Mouse (Mus musculus) cerebellum, postnatal 36 days (tissue): ENCODE data around the gene Slc25a30.
"Not testable (repeated sequence)": the region's sequence is repeated elsewhere in the genome, so short reads cannot be mapped to it uniquely, and the experiment has no call there.

ENCODE experiments used
- DNase-seq, 2 experiments: peaks; one replicate each; pipeline ENCODE4 v3.0.0; 2021 to 2022; ENCODE audit warnings: mixed read lengths in 2 of 2

Gene Slc25a30

DNA sequence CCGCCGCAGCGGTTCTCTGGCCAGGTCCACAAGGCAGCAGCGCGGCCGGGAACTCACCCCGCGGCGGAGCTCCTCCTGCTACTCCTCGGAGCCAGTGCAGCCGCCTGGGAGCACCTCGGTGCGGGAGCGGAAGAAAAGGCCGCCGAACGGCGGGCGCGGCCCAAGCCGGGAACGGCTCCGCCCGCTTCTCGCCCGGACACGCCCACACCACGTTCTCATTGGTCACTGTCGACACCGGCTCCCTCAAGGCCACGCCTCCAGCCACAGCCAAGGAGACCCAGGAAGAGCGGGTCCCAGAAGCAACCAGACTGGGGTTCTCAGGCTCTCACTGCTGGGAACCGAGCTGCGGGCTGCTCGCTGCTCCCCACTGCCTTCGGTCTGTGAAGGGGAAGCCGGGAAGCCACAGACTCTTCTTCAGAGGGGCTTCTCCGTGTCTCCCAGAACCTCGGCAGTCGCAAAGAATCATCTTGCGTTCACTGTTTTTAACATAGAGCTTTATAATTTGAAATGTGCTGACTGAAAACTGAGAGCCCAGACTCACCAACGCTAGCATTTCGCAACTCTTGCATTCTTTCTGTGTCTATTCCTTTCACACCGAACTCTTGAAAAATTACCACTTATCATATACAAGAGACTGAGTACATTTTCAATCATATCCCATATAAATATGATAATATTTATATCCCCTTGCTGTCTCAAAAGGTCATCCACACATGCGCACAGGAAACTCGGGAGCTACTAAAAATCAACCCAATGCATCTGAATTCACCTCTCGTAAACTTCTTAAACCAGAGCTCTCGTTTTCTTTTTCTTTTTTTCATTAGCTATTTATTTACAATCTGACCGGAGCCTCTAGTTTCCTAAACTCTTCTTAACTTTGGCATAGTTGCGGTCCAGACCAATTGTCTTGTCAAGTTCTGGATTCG lies at the start of gene Slc25a30:
Slc25a30 (minus strand) TSS at position 170 of the 926 bp plus-strand sequence.
- peak; percentile 95 to 96 for DNase-seq

DNA sequence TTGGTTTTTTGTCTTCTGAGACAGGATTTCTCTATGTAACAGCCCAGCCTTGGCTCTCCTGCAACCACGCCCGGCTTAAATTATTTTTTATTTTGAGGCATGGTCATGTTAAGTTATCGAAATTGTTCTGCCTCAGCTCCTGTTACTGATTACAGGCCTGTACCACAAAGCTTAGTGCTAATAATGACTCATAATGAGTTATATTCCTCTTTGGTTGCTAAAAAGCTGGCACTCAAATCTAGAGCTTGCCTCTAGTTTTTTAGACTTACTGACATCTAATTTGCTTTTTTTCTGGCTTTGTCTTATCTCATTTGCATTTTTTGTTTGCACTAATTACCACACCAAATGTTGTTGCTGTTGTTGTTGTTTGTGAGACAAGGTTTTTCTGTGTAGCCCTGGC lies 49.7 kb upstream of the Slc25a30 start:
- DNase-seq, result no peak

DNA sequence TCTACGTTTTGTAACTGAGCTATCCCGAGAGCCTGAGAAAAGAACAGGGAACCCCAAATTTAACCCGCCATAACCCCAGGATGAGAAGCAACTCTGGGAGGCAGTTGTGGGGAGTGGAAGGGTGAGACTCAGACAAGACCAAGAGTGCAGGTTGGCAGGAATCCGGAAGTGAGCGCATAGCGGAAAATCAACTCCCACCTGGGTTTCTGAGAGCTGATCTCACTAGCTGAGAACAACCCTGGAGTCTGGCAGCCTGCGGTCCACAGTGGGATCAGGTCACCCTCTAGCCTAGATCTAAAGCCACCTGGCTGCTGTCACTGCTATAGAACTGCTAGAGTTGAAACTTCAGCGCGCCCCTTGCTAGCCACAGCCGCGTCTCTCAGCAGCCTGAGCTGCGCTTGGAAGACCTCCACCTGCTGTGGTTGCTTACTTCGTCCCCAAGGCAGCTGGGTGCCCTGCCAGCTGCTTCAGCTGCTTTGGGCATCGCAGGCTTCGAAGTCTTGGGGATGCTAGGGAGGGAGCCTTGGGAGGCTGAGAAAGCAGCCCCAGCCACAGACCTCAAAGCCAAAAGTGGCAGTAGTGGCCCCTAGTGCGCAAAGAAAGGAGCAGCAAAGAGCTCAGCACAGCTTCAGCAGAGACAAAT lies 48.0 kb upstream of the Slc25a30 start:
- DNase-seq, result peak; percentile 24 to 35

DNA sequence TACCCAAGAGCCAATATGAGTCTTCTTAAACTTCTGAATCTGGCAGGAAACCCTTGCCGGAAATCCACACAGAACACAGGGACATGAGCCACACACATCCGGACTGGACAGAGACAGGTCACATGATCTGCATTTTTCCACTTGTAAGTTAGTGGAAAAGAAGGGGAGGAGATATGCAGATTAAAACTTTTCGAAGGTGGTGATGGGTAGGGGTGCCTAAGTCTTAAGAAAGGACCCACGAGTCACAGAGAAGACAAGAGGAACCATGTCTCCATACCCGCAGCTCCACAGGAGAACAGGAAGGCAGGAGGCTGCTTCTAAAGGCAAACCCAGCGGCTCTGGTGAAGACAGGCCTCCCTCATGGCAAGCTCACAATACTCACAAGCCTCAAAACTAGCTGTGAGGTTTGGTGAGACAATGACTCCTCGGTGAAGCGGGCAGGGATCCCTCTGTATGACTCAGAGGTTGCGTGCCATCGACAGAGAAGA lies 47.5 kb upstream of the Slc25a30 start:
- DNase-seq, result peak; percentile 10 to 33

DNA sequence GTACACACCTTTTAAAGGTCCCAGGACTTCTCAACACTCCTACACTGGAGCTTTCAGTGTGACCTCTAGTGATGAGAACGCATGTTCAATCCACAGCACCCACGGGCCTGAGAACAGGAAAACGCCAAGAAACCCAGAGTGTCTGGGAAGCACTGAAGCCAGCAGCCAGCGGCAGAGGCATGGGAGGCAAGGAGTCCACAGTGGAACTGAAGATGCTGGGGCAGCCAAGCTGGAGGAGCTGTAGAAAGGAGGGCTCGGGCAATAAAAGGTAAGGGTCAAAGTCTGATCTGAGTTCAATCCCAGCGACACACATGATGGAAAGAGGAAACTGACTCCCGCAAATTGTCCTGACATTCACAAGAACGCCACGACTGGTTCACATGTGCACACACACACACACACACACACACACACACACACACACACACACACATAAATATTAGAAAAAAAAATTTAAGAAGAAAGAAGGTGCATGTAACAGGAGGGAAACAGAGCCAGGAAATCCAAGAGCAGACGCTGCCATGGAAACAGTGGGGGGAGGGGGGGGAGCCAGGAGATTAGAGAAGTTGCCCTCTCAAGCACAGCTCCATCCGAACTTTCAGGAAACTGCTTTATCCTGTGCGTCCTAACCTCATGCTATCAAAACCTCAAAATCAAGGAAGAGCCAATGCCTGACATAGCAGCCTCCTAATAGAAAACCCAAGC lies 46.9 kb upstream of the Slc25a30 start:
- DNase-seq, result no peak

DNA sequence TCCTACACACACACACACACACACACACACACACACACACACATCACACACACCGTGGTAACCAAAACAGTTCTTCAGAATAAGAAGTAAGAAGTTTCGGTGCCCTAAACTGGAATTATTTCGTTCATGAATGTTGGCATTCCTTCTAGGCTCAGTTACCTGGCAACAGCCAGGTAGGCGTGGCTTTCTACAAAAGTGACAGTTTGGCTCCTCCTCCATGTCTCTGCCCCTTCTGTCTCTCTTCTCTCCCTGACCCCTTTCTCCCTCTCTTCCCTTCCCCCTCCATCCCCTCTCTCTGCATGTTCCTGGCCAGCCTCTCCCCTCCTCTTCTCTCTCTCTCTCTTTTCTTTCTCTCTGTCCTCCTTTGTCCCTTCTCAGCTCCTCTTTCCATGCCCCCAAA lies 46.1 kb upstream of the Slc25a30 start:
- DNase-seq, result no peak

DNA sequence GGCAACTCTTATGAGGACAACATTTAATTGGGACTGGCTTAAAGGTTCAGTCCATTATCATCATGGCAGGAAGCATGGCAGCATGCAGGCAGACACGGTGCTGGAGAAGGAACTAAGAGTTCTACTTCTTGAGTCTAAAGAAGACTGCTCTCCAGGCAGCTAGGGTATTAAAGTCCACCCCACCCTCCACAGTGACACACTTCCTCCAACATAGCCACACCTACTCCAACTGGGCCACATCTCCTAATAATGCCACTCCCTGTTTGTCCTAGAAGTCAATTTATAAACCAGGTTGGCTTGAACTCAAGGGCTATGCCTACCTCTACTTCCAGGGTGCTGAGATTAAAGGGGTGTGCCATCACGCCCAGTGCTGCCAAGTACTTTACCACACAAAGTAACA lies 45.2 kb upstream of the Slc25a30 start:
- DNase-seq, result no peak

DNA sequence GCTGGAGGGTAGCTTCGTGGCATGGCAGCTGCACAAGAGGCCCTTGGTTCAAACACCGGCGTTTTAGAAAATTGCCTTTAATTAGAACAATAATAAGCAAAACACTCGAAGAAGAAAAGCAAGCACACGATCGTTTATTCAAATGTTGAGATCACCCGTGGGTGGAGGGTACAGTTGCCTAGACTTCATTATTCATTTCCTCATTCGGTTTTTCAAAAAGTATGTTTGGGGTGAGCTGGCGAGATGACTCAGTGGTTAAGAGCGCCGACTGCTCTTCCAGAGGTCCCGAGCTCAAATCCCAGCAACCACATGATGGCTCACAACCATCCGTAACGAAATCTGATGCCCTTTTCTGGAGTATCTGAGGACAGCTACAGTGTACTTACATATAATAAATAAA lies 43.0 kb upstream of the Slc25a30 start:
- not testable (repeated sequence) for DNase-seq

DNA sequence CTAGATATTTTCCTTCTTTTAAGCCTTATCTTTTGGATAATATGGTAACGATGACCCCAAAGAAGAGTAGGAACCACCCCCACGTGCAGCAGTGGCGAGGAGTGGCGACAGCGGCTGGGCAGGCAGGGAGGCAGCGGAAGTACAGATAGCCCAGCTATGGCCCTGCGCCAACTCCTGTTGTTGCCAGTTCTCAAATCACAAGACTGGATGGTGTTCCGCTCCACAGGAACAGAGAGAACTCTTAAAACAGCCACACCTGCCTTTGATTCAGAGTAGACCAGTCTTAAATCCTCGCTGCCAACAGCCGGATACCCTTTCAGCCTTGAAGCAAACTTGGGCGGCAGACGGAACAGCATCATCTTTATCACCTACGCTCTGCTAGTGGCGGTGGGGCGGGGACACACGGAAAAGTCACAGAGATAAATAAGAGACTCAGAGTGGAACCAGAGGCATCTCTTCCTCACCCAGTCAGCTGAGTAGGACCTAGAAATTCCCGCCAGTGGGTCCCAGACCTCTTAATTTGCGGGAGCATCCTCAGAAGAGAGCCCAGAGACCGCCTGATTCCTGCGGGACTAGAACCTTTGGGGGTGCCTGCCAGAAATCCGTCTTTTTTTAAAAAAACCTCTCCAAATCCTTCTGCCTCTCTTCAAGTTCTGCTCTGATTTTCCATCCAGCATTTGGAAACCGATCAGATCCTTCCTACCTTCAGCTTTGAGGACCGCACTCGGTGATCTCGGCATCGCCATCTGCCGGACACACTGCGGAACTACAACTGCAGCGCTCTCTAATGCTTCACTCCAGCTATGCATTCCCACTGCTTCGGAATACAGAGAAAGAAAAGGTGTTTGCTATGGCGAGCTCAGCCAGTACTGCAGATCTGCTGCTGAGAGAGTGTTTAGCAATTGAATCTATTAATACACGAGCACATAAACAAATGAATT lies 42.3 kb upstream of the Slc25a30 start:
- peak; percentile 92 to 96 for DNase-seq

DNA sequence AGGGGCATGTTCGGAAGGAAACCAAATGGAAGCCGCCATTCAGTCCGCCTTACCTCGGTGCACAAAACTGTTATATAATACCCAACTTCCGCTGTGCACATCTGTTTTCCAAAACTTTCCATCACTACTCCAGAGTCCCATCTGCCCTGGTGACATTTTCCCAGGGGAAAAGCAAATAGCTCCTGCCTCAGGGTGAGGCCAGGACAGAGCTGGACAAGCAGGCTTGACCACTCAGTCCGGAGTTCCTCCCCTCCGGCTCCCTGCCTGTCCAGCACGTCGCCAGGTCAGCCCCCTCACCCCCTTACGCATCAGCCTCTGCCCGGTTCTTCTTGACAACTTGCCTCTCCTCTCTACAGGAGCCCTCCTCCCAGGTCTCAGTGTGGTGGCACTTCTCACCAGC lies 41.4 kb upstream of the Slc25a30 start:
- DNase-seq, result no peak

DNA sequence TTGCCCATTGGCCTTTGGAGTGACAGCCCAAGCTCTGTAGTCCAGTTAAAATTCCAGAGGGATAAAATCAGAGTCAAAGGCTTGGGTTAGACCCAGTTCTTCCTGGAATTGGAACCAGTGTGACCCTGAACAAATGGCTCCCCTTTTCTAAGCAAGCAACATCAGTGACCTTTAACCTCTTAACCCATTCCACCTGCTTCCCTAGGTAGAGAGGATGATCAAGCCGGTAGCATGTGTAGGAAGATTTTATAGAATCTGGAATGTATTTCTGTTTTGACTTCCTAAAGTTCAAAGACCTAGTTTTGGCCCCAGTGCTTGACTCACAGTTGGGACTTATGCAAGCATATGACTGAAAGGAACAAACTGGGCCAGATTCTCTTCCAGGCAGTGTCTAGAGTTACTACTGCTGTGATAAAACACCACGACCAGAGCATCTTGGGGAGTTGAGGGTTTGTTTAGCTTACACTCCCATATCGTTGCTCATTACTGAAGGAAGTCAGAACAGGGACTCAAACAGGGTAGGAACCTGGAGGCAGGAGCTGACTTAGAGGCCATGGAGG lies 40.1 kb upstream of the Slc25a30 start:
- no peak for DNase-seq

DNA sequence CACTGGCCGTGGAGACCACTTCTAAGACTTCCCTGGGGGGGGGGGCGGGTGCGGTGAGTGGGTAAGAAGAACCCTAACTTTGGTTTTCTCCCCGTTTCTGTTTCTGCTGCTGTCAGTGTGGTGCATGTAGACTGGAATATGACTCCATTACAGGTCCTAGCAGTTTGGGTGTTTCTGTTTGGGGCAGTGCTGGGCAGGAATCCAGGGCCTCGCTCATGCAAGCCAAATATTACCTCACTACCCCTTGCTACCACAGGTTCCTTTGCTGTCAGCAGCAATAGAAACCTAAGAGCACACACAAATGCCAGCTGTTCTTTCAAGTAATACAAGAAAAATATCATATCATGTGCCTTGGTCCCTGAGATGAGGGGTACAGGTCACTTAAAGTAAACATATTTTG lies 33.2 kb upstream of the Slc25a30 start:
- DNase-seq, result peak; percentile 21 to 36

DNA sequence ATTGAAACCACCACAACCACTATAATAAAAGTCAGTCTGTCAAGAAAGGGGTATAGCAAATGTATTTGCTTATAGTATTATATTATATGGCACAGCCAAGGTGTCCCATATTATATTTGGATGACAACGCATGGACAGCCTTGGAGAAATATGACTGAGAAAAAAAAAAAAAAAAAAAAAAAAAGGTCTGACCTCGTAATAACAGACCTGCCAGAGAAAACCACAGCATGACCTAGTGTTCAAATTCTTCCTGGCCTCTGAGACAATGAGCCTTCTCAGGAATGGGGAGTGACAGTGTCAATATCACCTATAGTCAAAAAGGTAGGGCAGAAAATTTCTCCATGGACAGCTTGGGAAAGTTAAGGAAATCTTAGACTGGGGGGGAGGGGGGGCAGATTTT lies 32.5 kb upstream of the Slc25a30 start:
- DNase-seq, result no peak

DNA sequence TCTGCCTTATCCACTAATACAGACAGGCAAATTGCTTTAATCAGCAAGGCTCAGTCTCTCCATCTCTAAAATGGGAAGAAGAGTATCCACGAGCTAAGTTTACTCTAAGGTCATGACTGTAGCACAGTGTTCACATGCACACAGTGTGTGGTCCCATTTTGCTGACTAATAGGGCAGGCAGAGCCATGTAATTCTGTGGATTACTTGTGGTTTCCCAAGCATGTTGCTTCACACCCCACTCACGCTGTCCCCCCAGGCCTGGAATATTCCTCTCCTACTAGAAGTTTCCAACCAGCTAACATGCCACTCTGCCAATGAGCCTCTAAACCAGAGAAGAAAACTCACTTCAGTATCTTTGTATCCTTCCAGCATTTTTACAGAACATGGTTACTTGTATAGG lies 31.7 kb upstream of the Slc25a30 start:
- no peak for DNase-seq

DNA sequence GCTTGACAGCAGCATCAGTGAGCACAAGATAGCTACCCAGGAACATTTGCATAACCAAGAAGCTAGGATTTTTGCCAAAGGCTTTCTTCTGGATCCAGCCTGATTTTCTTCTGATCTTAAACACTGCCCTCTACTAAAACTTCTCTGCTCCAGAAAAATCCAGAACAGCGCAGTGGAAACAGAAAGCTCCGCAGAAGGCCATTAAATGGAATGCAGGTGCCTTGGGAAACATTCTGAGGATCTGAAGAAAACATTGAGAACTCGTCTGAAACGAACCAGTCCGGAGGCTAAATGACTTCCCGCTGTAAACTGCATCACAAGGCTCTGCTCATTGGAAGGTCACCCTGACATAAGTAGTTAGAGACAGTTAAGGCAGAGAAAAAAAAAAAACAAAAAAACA lies 23.1 kb upstream of the Slc25a30 start:
- DNase-seq, result no peak

DNA sequence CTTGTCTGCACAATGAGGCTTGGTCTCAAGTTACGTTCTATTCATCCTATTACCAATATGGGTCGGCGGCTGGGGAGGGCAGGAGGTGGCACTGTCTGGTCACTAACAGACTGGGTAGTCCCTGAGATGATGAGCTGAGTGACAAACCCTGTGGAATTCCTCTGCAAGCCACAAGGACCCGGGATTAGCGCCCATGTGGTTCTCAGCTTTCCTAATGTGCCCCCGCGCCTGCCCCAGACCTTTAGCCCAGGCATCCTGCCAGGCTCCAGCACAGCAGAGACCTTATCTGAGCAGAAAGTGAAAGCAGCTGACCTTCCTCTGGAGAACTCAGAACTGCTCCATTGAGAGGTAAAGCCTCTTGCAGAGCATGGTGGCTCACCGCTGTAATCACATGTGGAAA lies 21.0 kb upstream of the Slc25a30 start:
- no peak for DNase-seq

DNA sequence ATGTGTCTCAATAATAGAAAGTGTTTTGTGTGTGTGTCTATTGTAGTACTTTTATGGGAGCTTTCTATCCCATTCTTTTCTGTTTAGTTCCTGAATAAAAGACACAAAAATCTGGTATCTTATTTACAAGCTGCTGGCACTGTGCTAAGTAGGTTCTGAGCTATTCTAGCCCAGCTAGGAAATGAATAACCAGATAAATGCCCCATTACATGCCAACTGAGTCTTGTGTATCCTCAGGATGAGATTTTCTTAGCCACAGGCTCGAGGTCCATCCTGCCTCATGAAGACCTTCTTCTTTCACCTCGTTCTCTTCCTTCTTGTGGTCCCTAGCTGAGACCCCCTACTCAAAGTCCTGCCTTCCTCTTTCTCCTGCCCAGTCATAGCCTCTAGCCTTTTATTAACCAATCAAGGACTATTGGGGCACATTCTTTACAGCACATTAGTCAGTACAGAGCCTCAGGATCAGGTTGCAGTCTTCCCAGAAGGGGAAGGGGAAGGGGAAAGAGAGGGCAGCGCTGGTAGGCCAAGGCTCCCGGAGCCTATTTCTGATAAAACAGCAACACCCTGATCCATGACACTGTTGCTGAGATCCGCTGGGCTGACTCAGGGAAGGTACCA lies 11.0 kb upstream of the Slc25a30 start:
- DNase-seq, result no peak

DNA sequence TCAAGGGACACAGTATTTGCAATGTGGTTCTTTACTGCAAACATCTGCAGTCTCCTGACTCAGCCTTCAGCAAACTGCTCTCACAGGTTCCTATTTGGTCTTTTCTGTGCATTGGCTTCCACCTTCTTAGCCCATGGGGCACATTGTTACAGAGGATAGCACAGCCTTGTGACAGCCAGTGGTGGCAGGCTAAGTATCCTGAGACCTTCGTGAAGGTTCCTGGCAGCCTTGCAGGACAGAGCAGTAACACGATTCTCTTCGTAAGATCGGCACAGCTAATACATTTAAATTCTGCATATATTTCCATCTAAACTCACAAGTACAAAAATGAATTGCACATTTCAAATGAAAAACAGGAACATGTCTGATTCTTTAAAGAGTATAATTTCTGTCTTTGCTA lies 9.1 kb upstream of the Slc25a30 start:
- no peak for DNase-seq

DNA sequence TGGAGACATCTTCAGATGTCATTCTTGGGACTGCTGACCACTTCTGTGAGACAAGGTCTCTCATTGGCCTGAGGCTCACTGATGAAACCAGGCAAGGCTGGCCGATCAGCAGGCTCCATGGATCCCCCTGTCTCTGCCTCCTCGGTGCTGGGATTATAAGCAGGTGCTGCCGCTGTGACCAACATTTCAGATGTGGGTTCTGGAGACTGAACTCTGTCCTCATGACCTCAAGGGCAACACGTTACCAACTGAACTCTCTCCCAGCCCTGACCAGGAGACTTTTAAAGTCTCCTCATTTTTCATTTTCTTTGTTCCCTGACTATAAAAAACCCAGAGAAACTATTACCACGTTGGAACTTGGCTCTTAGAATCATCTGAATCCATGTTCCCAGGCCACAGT lies 7.9 kb upstream of the Slc25a30 start:
- no peak for DNase-seq

DNA sequence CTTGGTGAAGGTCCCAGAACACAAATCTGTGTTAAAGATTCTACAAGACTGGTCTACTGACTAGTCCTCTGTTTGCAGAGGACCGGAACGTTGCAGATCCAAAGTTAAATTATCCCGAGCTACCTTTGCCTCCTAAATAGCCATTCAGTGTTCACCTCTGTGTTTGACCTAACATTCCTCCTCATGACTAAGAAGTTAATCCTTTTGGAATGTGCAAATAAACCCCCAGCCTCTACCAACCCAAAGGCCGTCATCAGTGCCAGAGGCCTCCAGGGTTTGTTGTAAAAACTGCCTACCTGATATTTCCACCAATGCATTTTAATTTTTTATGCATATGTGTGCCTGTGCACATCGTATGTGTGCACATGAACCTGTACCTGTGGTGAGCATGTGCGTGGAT lies 7.5 kb upstream of the Slc25a30 start:
- no peak for DNase-seq

DNA sequence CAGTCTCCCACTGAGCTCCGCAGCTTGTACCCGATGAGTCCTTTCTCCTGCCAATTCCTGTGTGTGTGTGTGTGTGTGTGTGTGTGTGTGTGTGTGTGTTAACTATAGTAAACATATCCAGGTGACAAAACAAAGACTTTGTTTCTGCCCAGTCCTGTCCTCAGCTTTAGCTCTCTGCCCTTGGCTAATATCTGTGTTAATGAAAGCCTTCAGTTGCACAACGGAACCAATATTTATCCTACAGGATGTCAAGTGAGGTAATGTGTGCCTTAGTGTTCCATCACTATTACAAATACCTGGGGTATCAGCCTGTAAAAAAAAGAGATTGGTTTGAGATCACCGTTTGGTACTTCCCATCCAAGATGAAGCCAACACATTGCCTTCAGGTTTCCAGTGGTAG lies 6.3 kb upstream of the Slc25a30 start:
- no peak for DNase-seq

DNA sequence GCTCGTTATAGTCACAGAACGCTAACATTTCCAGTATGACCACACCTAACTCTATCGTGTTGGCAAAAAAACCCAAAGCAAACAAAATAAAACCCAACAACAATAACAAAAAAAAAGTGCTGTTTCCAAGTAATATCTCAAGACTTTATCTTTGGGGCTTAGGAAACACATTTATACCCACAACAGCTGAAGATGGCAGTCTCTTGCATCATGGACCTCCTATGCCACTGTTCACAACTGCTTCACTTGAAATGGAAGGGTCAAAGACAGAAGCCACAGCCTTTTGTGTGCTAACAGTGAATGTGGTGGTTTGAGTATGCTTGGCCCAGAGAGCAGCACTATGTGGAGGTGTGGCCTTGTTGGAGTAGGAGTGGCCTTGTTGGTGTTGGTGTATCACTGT lies 4.5 kb upstream of the Slc25a30 start:
- DNase-seq, result no peak
